In the genomic region with DNA sequence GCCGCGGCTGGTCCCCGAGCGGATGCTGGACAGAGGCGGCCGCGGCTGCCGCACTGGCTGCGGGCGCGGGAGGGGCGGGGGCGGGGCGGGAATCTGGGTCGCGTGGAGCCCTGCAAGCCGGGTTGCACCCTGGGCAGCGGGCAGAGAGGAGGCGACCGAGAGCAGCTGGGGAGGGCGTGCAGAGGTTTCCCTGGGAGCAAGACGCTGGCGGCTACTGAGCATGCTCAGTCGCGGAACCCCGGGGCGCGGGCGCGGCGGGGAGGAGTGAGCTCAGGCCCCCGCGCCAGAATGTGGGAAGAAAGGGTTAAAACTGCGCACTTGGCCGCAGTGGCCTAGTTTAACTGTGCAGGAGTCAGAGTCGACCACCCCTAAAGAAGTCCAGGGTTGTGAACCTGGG, we compare ENCODE assay signal across 8 mouse cellular contexts. TPM values are rescaled to one million over a fixed set of nuclear protein-coding genes. Genes with fewer than 3 reads are reported as not detected.
A peak's percentile ranks its signal among the peaks of the same experiment; 100 is the strongest.
DNase-seq lines count a peak whose midpoint lies in the region; ATAC-seq lines count a peak whose summit lies in the region.

A gene (minus strand): TSS at position 180 of the 397 bp plus-strand sequence.

- peaks cover 7% of the 10 kb centered on the region for H3K4me1 ChIP-seq in embryonic facial prominence, embryonic 13.5 days
- H3K4me1 ChIP-seq in hindbrain, embryonic 14.5 days (replicated peaks; ENCODE audit: control insufficient read depth, insufficient read depth, low read length): 0 out of 2 replicates have a peak, but pooled peaks cover 10% of the 10 kb centered on the region
- H3K4me1 ChIP-seq in midbrain, embryonic 12.5 days: peaks cover 10% of the 10 kb centered on the region; the same call in 1 of the 2 replicates
- peaks cover 7% of the 10 kb centered on the region; the same call in 1 of the 2 replicates for H3K4me1 ChIP-seq in stomach, embryonic 16.5 days (ENCODE audit: control insufficient read depth, insufficient read depth, low read length)

- WGBS in embryonic facial prominence, embryonic 13.5 days: under 1% methylated on average over 36 of the region's 36 CpGs
- WGBS in hindbrain, embryonic 14.5 days: under 1% methylated on average over 36 of the region's 36 CpGs
- WGBS in midbrain, embryonic 12.5 days: under 1% methylated on average over 36 of the region's 36 CpGs
- WGBS in stomach, embryonic 16.5 days: 1% methylated on average over 36 of the region's 36 CpGs

- no peaks in the 10 kb centered on the region for H3K9me3 ChIP-seq in embryonic facial prominence, embryonic 13.5 days
- no peaks in the 10 kb centered on the region for H3K9me3 ChIP-seq in hindbrain, embryonic 14.5 days (ENCODE audit: control insufficient read depth, low read length)
- H3K9me3 ChIP-seq in midbrain, embryonic 12.5 days: no peaks in the 10 kb centered on the region
- H3K9me3 ChIP-seq in stomach, embryonic 16.5 days (replicated peaks; ENCODE audit: control insufficient read depth, low read length): no peaks in the 10 kb centered on the region

- ATAC-seq in embryonic facial prominence, embryonic 13.5 days (ENCODE audit: insufficient number of reproducible peaks, insufficient read depth, low FRiP score, low TSS enrichment, low read depth): peak; percentile 67; the same call in 1 of the 2 replicates
- peak; percentile 89 for ATAC-seq in hindbrain, embryonic 14.5 days (ENCODE audit: low FRiP score)
- ATAC-seq in midbrain, embryonic 12.5 days (ENCODE audit: low FRiP score, low read depth): peak; percentile 93
- ATAC-seq in stomach, embryonic 16.5 days (ENCODE audit: insufficient read depth, low FRiP score): peak; percentile 86; the same call in 1 of the 2 replicates

- no peaks in the 10 kb centered on the region for H3K36me3 ChIP-seq in embryonic facial prominence, embryonic 13.5 days
- no peaks in the 10 kb centered on the region for H3K36me3 ChIP-seq in hindbrain, embryonic 14.5 days (replicated peaks; ENCODE audit: control insufficient read depth, insufficient read depth)
- H3K36me3 ChIP-seq in midbrain, embryonic 12.5 days: no peaks in the 10 kb centered on the region
- H3K36me3 ChIP-seq in stomach, embryonic 16.5 days (ENCODE audit: control insufficient read depth, insufficient read depth, low read length): no peaks in the 10 kb centered on the region

- DNase-seq in R1 (ENCODE audit: low read depth, low spot score): peak; percentile 55
- peak; percentile 78 for DNase-seq in adrenal gland, postnatal 14 days
- DNase-seq in hindbrain, embryonic 14.5 days (ENCODE audit: low spot score): peak; percentile 65
- peak; percentile 62 to 64 for DNase-seq in left cerebral cortex, adult 8-10 months (ENCODE audit: low spot score in 2 of 2)
- DNase-seq in c-Kit-positive CD71-positive TER-119-positive erythroid progenitor cells, embryonic 14.5 days (ENCODE audit: low spot score): no peak

- peak within 1 kb of the TSS; percentile 53 for H3K4me3 ChIP-seq in embryonic facial prominence, embryonic 13.5 days
- H3K4me3 ChIP-seq in hindbrain, embryonic 14.5 days (replicated peaks; ENCODE audit: low read length): peak within 1 kb of the TSS; percentile 84
- H3K4me3 ChIP-seq in midbrain, embryonic 12.5 days: peak within 1 kb of the TSS; percentile 70
- H3K4me3 ChIP-seq in stomach, embryonic 16.5 days (replicated peaks; ENCODE audit: low read length): peak within 1 kb of the TSS; percentile 48

- no peak within 1 kb of the TSS for H3K27ac ChIP-seq in embryonic facial prominence, embryonic 13.5 days
- peak within 1 kb of the TSS; percentile 83 for H3K27ac ChIP-seq in hindbrain, embryonic 14.5 days
- peak within 1 kb of the TSS; percentile 78 for H3K27ac ChIP-seq in midbrain, embryonic 12.5 days (replicated peaks)
- H3K27ac ChIP-seq in stomach, embryonic 16.5 days (ENCODE audit: low read length): no peak within 1 kb of the TSS

- peak within 1 kb of the TSS; percentile 64 for H3K9ac ChIP-seq in embryonic facial prominence, embryonic 13.5 days
- H3K9ac ChIP-seq in hindbrain, embryonic 14.5 days: peak within 1 kb of the TSS; percentile 93
- peak within 1 kb of the TSS; percentile 70 for H3K9ac ChIP-seq in midbrain, embryonic 12.5 days (replicated peaks)
- H3K9ac ChIP-seq in stomach, embryonic 16.5 days (ENCODE audit: low read length): peak within 1 kb of the TSS; percentile 39; the same call in 1 of the 2 replicates

- peaks cover 41% of the 10 kb centered on the region for H3K27me3 ChIP-seq in embryonic facial prominence, embryonic 13.5 days
- no peaks in the 10 kb centered on the region for H3K27me3 ChIP-seq in hindbrain, embryonic 14.5 days (ENCODE audit: control insufficient read depth, insufficient read depth, low read length)
- H3K27me3 ChIP-seq in midbrain, embryonic 12.5 days: peaks cover 20% of the 10 kb centered on the region
- H3K27me3 ChIP-seq in stomach, embryonic 16.5 days (ENCODE audit: control insufficient read depth, insufficient read depth, low read length): peaks cover 30% of the 10 kb centered on the region

- peak within 1 kb of the TSS; percentile 92 for H3K4me2 ChIP-seq in embryonic facial prominence, embryonic 13.5 days
- peak within 1 kb of the TSS; percentile 71 for H3K4me2 ChIP-seq in hindbrain, embryonic 14.5 days (replicated peaks)
- H3K4me2 ChIP-seq in midbrain, embryonic 12.5 days (replicated peaks): peak within 1 kb of the TSS; percentile 80
- peak within 1 kb of the TSS; percentile 85 for H3K4me2 ChIP-seq in stomach, embryonic 16.5 days (ENCODE audit: low read depth, low read length)

RNA-seq across cellular contexts. Expression of the gene that starts here (rescaled TPM):
- 3.8 and 3.9 TPM in 2 replicates for total RNA-seq in adrenal gland, postnatal 14 days (2021)
- polyA plus RNA-seq in embryonic facial prominence, embryonic 13.5 days (2015; fragmentation: Nextera tagmentation; extraction: Ambion mirVana): 0.67 and 0.89 TPM in 2 replicates
- 20.0 and 23.9 TPM in 2 replicates for polyA plus RNA-seq in hindbrain, embryonic 14.5 days (2014; fragmentation: Nextera tagmentation; extraction: Ambion mirVana)
- 100 to 1,000 TPM; 196 to 227 (median 211) TPM for total RNA-seq in left cerebral cortex, adult 8-10 months (2022)
- polyA plus RNA-seq in midbrain, embryonic 12.5 days (2016; fragmentation: Nextera tagmentation; extraction: Ambion mirVana): 4.5 and 4.9 TPM in 2 replicates
- polyA plus RNA-seq in stomach, embryonic 16.5 days (2015; fragmentation: Nextera tagmentation; extraction: Ambion mirVana): 0.27 and 0.92 TPM in 2 replicates

Comparison
In these comparisons a context has a peak if more than half of its experiments do, and no peak if none do; other contexts are left out.
1. RNA of the gene that starts here (total RNA-seq): 196 to 227 TPM in left cerebral cortex, adult 8-10 months; 3.8 to 3.9 TPM in adrenal gland, postnatal 14 days; every median in the first group is over 10 times any median in the second.
2. Peak in ATAC-seq, H3K4me3 ChIP-seq, H3K9ac ChIP-seq and H3K4me2 ChIP-seq in embryonic facial prominence, embryonic 13.5 days; RNA of the gene not detected or under 1 TPM.
3. Peak in ATAC-seq, H3K4me3 ChIP-seq, H3K9ac ChIP-seq and H3K4me2 ChIP-seq in stomach, embryonic 16.5 days; RNA of the gene not detected or under 1 TPM.
4. H3K27ac ChIP-seq: peak in hindbrain, embryonic 14.5 days (single experiment) and midbrain, embryonic 12.5 days (single experiment); none in embryonic facial prominence, embryonic 13.5 days (single experiment) and stomach, embryonic 16.5 days (single experiment).
5. H3K9ac ChIP-seq: peak in every context shown above with its lines; median percentile 93 in hindbrain, embryonic 14.5 days; 70 in midbrain, embryonic 12.5 days; 64 in embryonic facial prominence, embryonic 13.5 days; 39 in stomach, embryonic 16.5 days.
6. Peak in every context shown above with its lines, with median percentiles within 50 percentile points of each other: ATAC-seq, H3K4me2 ChIP-seq and H3K4me3 ChIP-seq.